Mouse (Mus musculus) lung, embryonic 15.5 days (tissue): ENCODE data around the gene Dmrtc1c1. TPM values are rescaled to one million over a fixed set of nuclear protein-coding genes. Genes with fewer than 3 reads are reported as not detected.
"Not testable (repeated sequence)": the region's sequence is repeated elsewhere in the genome, so short reads cannot be mapped to it uniquely, and the experiment has no call there.

ENCODE experiments used
- ATAC-seq: fragments of 200-750 bp; cut with Nextera tagmentation; 2 replicates; pipeline ENCODE4 v1.8.0; 2017; ENCODE audit warnings: moderate number of reproducible peaks, borderline replicate concordance; ENCODE audit not compliant: low FRiP score, low TSS enrichment; ENCODE audit errors: extremely low read depth
- H3K27ac ChIP-seq: fragments of 300-500 bp; sonication (generic); 2 replicates; pipeline ENCODE4 v1.5.1; 2015; ENCODE audit warnings: moderate library complexity, mild to moderate bottlenecking, inconsistent platforms
- H3K27me3 ChIP-seq: fragments of 300-500 bp; sonication (generic); 2 replicates; pipeline ENCODE4 v1.6.1; 2015; ENCODE audit warnings: inconsistent platforms
- H3K36me3 ChIP-seq: fragments of 300-500 bp; sonication (generic); 2 replicates; pipeline ENCODE4 v1.6.1; 2015; ENCODE audit warnings: inconsistent platforms
- H3K4me1 ChIP-seq: fragments of 300-500 bp; sonication (generic); 2 replicates; pipeline ENCODE4 v1.6.1; 2015; ENCODE audit warnings: inconsistent platforms
- H3K4me2 ChIP-seq: fragments of 300-500 bp; sonication (generic); 2 replicates; pipeline ENCODE4 v1.6.1; 2015; ENCODE audit warnings: inconsistent platforms, mild to moderate bottlenecking, moderate library complexity
- H3K4me3 ChIP-seq: fragments of 300-500 bp; sonication (generic); 2 replicates; pipeline ENCODE4 v1.5.1; 2015; ENCODE audit warnings: mild to moderate bottlenecking, inconsistent platforms
- H3K9ac ChIP-seq: fragments of 300-500 bp; sonication (generic); 2 replicates; pipeline ENCODE4 v1.6.1; 2015; ENCODE audit warnings: inconsistent platforms
- H3K9me3 ChIP-seq: fragments of 300-500 bp; sonication (generic); 2 replicates; pipeline ENCODE4 v1.6.1; 2016; ENCODE audit warnings: inconsistent platforms
- WGBS: fragments of 180-500 bp; shearing (Covaris S2); methylation state at CpG from one replicate; pipeline ENCODE4 v1.1.7; 2015; 5-methylcytosine and 5-hydroxymethylcytosine counted together
- polyA plus RNA-seq: library from polyadenylated mRNA; unstranded; fragments of >200 nt; fragmentation: Nextera tagmentation; extraction: Ambion mirVana; gene quantifications from 2 replicates; pipeline ENCODE4 v1.2.1, GENCODE M21; 2015

Gene Dmrtc1c1
- not detected in 2 replicates for polyA plus RNA-seq

DNA sequence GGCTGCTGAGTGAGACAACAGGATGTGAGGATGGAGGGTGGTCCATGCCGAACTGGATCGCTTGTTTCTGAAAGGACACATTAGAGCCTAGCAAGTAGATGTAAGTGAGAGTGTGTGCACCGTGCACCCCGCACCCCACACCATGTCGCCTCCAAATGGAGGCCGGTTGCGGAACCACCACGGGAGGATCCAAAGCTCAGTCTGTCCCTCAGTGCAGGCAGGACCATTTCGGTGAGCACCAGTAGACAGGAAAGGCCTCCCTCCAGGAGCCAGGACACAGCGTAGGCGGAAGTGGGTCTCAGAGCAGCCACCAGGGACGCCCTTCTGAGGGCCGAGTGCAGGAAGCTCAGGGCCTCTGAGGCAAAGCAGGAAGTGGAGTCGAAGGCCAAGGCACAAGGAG is at the start of gene Dmrtc1c1:
Gene Dmrtc1c1, plus strand, starts transcription at position 301 of the 400 bp plus-strand sequence.
- H3K36me3 ChIP-seq, H3K4me1 ChIP-seq, H3K9me3 ChIP-seq, H3K27ac ChIP-seq, H3K9ac ChIP-seq, H3K4me2 ChIP-seq, ATAC-seq, H3K4me3 ChIP-seq, H3K27me3 ChIP-seq: not testable (repeated sequence)
- WGBS, result 91% methylated on average over 4 of the region's 14 CpGs

DNA sequence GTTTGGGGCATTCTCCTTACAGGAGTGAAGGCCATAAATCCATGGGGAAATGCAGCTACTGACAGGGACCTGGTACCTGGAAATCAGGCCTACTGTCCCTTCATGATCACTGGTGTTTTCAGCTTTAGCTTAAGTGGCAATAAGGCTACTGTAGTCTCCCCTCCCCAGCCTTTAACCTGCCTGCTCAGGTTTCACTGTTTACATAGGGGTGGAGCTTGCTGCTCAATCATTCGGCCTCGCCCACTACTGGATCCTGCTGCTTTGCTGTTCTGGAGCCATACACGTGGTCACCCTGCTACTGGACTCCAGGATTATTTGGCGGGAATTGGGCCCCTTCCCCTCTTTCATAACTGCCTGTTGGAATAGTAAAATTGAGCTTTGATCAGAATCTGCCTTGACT is 36.9 kb upstream of the Dmrtc1c1 start:
- no peak overlapping the region for H3K4me2 ChIP-seq
- H3K9ac ChIP-seq, result no peak overlapping the region
- no peak for ATAC-seq
- no peak overlapping the region for H3K27ac ChIP-seq
- no peaks in the 10 kb centered on the region for H3K36me3 ChIP-seq
- no peak overlapping the region for H3K4me3 ChIP-seq
- H3K4me1 ChIP-seq, result no peaks in the 10 kb centered on the region
- H3K9me3 ChIP-seq, result no peaks in the 10 kb centered on the region
- no peaks in the 10 kb centered on the region for H3K27me3 ChIP-seq
- WGBS, result 36% methylated on average over 4 of the region's 4 CpGs

DNA sequence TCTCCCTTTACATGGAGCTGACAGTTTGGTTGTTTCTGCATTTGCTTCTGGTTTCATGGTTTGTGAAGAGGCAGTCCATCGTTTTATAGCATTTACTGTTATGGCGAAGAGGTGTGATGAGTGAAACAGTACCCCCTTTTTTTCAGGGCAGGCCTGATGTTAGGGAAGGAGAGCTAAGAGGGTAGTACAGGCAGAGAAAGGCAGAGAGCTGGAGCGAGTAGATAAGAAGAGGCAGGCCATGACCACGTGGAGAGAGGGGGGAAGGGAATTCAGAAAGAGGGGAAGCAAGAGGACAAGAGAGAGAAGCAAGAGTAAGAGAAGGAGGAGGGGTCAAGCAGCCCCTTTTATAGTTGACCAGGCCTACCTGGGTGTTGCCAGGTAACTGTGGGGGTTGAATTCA is 9.5 kb downstream of the Dmrtc1c1 start:
- no peak overlapping the region for H3K4me3 ChIP-seq

DNA sequence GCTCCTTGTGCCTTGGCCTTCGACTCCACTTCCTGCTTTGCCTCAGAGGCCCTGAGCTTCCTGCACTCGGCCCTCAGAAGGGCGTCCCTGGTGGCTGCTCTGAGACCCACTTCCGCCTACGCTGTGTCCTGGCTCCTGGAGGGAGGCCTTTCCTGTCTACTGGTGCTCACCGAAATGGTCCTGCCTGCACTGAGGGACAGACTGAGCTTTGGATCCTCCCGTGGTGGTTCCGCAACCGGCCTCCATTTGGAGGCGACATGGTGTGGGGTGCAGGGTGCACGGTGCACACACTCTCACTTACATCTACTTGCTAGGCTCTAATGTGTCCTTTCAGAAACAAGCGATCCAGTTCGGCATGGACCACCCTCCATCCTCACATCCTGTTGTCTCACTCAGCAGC is 51.8 kb downstream of the Dmrtc1c1 start, which contains the start of gene Dmrtc1c2:
Gene Dmrtc1c2, minus strand, starts transcription at position 101 of the 400 bp plus-strand sequence.
- not testable (repeated sequence) for H3K4me2 ChIP-seq

More for the DNA sequence above, 9.5 kb downstream of the Dmrtc1c1 start:
- no peak overlapping the region for H3K9ac ChIP-seq
- no peak overlapping the region for H3K27ac ChIP-seq
- peaks cover 4% of the 10 kb centered on the region; the same call in 1 of the 2 replicates for H3K27me3 ChIP-seq
- H3K36me3 ChIP-seq, result no peaks in the 10 kb centered on the region
- no peak overlapping the region for H3K4me2 ChIP-seq
- no peaks in the 10 kb centered on the region for H3K4me1 ChIP-seq
- H3K9me3 ChIP-seq, result no peaks in the 10 kb centered on the region
- 54% methylated on average over 4 of the region's 4 CpGs for WGBS
- no peak for ATAC-seq

More for the DNA sequence above, 51.8 kb downstream of the Dmrtc1c1 start, which contains the start of gene Dmrtc1c2:
- H3K36me3 ChIP-seq, H3K4me1 ChIP-seq, H3K27ac ChIP-seq, H3K27me3 ChIP-seq, H3K9me3 ChIP-seq, H3K4me3 ChIP-seq, H3K9ac ChIP-seq, ATAC-seq: not testable (repeated sequence)
- WGBS, result 80% methylated on average over 1 of the region's 13 CpGs

Other genes with a start within 250 kb of the Dmrtc1c1 start
- 9.0 and 11.2 TPM in 2 replicates for gene Phka1, start 158.7 kb upstream of the Dmrtc1c1 start, polyA plus RNA-seq
- gene Gm3880, start 116.0 kb upstream of the Dmrtc1c1 start, polyA plus RNA-seq, result not detected in 2 replicates
- not detected in 2 replicates for gene Gm9112, start 95.3 kb upstream of the Dmrtc1c1 start, polyA plus RNA-seq
- gene Dmrtc1b, start 95.1 kb upstream of the Dmrtc1c1 start, polyA plus RNA-seq, result not detected in 2 replicates
- not detected in 2 replicates for gene Dmrtc1c2, start 51.7 kb downstream of the Dmrtc1c1 start, polyA plus RNA-seq
- gene 1700031F05Rik, start 65.0 kb downstream of the Dmrtc1c1 start, polyA plus RNA-seq, result not detected in 2 replicates
- gene Dmrtc1a, start 105.7 kb downstream of the Dmrtc1c1 start, polyA plus RNA-seq, result 0.56 and 0.77 TPM in 2 replicates
- gene 1700011M02Rik, start 105.9 kb downstream of the Dmrtc1c1 start, polyA plus RNA-seq, result not detected in 2 replicates
- not detected in 2 replicates for gene 1700018G05Rik, start 125.4 kb downstream of the Dmrtc1c1 start, polyA plus RNA-seq